Mouse (Mus musculus): ENCODE measurements around the gene Enpep.

DNA sequence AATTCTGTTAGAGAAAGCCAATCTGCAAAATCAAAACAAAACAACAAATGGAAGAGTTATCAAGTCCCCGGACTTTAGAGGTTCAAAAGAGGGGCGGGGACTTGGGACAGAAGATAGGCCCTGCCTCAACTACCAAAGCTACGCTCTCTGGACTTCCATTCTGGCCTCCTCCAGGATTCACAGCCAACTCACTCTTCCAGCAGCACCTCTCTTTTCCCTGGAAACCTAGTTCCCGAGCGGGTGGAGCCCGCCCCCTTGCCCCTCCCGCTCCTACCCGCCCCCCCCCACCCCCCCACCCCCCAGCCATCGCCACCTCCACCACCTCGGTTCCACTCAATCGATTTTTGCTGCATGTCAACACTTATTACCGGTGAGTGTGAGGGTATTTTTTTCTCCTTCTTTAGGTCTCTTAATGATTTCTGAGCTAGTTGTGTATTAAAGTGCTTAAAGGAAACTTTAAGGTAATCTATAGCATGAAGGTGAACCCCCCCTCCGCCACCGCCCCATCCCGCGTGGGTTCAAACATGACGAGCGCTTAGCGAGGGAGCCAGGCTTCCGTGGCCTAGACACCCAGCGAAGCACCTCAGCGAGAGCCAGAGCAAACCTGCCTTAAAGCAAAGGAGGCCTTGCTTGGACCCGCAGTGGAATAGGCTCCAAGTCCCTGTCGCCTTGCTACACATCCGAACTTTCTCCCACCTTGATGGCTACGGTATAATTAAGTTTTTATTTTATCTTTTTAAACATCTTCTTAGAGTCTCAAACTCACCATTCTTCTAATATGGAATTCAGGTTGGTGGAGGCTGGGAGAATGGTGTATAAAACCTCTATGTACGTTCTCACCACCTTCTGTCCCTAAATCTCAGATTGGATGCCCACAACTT lies 110.9 kb downstream of the Enpep start:
- no peak for TF ChIP-seq CTCF (IDR thresholded peaks at IDR 0.05; ENCODE audit: low read depth)
- no peak for TF ChIP-seq EP300 (IDR thresholded peaks at IDR 0.05; ENCODE audit: low read depth)
